Mouse (Mus musculus) heart, embryonic 13.5 days (tissue): ENCODE data around the gene Gm42688. TPM values are rescaled to one million over a fixed set of nuclear protein-coding genes. Genes with fewer than 3 reads are reported as not detected.
A peak's percentile ranks its signal among the peaks of the same experiment; 100 is the strongest.
"Not testable (repeated sequence)": the region's sequence is repeated elsewhere in the genome, so short reads cannot be mapped to it uniquely, and the experiment has no call there.

Experiments
- ATAC-seq: fragments of 200-750 bp; cut with Nextera tagmentation; 2 replicates; pipeline ENCODE4 v1.8.0; 2017; ENCODE audit warnings: moderate TSS enrichment; ENCODE audit not compliant: insufficient number of reproducible peaks, low FRiP score, low TSS enrichment; ENCODE audit errors: extremely low read depth
- H3K27ac ChIP-seq: fragments of 300-500 bp; sonication (generic); replicated peaks from 2 replicates; pipeline ENCODE4 v1.5.1; 2015; ENCODE audit warnings: moderate library complexity, mild to moderate bottlenecking, inconsistent platforms
- H3K27me3 ChIP-seq: fragments of 300-500 bp; sonication (generic); replicated peaks from 2 replicates; pipeline ENCODE4 v1.6.1; 2015; ENCODE audit warnings: mild to moderate bottlenecking, inconsistent platforms
- H3K36me3 ChIP-seq: fragments of 300-500 bp; sonication (generic); 2 replicates; pipeline ENCODE4 v1.6.1; 2015; ENCODE audit warnings: mild to moderate bottlenecking, inconsistent platforms
- H3K4me1 ChIP-seq: fragments of 300-500 bp; sonication (generic); 2 replicates; pipeline ENCODE4 v1.6.1; 2015; ENCODE audit warnings: inconsistent platforms
- H3K4me2 ChIP-seq: fragments of 300-500 bp; sonication (generic); 2 replicates; pipeline ENCODE4 v1.6.1; 2015; ENCODE audit warnings: inconsistent platforms, mild to moderate bottlenecking, moderate library complexity
- H3K4me3 ChIP-seq: fragments of 300-500 bp; sonication (generic); 2 replicates; pipeline ENCODE4 v1.5.1; 2015; ENCODE audit warnings: moderate library complexity, mild to moderate bottlenecking, inconsistent platforms
- H3K9ac ChIP-seq: fragments of 300-500 bp; sonication (generic); 2 replicates; pipeline ENCODE4 v1.6.1; 2015; ENCODE audit warnings: inconsistent platforms, mild to moderate bottlenecking, moderate library complexity
- H3K9me3 ChIP-seq: fragments of 300-500 bp; sonication (generic); 2 replicates; pipeline ENCODE4 v1.6.1; 2016; ENCODE audit warnings: inconsistent platforms
- WGBS: fragments of 180-500 bp; shearing (Covaris S2); methylation state at CpG from one replicate; pipeline ENCODE4 v1.1.7; 2015; ENCODE audit warnings: mixed read lengths; 5-methylcytosine and 5-hydroxymethylcytosine counted together
- polyA plus RNA-seq: library from polyadenylated mRNA; unstranded; fragments of >200 nt; fragmentation: Nextera tagmentation; extraction: Ambion mirVana; gene quantifications from 2 replicates; pipeline ENCODE4 v1.2.1, GENCODE M21; 2015

Gm42688 gene
- polyA plus RNA-seq, 1 experiment from 2014 or later = 1.6 TPM

DNA sequence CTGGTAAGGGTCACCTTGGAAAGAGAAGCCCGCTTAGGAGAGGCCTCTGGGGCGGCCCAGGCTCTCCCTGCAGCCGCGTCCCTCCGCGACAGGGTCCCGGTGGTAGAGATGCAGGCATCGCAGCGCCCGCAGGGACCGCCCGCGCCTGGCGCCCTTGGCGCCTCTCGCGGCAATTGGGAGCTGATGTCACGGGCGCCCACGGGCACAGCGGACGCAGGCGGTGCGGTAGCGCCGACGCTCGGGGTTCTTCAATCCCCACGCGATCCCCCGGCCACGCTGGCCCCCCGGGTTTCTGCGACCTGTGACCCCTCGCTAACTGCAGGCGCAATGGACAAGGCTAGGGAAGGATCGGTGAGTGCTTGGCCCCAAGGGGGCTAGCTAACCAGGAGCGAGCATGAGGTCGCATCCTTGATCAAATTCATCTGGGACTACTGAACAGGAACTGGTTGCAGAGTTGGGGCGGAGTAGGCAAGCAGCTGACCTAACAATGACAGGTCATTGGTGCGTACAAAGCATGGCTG is 40.9 kb downstream of the Gm42688 start:
- no peak for ATAC-seq

DNA sequence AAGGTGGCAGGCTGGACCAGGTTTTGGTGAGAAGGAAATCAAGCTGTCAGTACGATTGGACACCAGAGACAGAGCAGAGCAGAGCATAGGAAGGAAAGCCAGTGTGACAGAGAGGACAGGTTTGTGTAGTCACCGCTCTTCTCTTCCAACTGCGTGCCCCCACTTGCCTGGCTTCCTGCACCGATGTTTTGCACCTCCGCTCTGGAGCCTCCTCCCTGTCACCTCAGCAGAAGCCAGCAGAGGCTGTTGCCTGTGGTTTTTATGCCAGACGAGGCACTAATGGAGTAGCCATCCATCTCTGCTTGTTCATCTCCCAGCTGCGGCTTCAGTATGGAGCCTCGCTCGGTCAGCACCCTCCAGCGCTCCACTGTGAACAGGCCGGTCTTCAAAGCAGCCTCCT is 41.5 kb downstream of the Gm42688 start:
- Histone ChIP-seq H3K9me3 (no peaks in the 10 kb centered on the region), H3K4me3 (peak overlapping the region; percentile 54), H3K27ac (peak overlapping the region; percentile 17; the same call in 1 of the 2 replicates), H3K27me3 (no peaks in the 10 kb centered on the region), H3K4me1 (peaks cover 34% of the 10 kb centered on the region), H3K4me2 (peak overlapping the region; percentile 79), H3K9ac (peak overlapping the region; percentile 82), H3K36me3 (peaks cover 19% of the 10 kb centered on the region)
- 44% methylated on average over 11 of the region's 11 CpGs for WGBS
- ATAC-seq = no peak

More for the DNA sequence above, 40.9 kb downstream of the Gm42688 start:
- 3% methylated on average over 41 of the region's 41 CpGs for WGBS
- Histone ChIP-seq H3K27me3 (no peaks in the 10 kb centered on the region), H3K4me1 (peaks cover 36% of the 10 kb centered on the region), H3K27ac (peak overlapping the region; percentile 68), H3K9ac (peak overlapping the region; percentile 82), H3K4me3 (peak overlapping the region; percentile 54), H3K36me3 (peaks cover 13% of the 10 kb centered on the region), H3K9me3 (no peaks in the 10 kb centered on the region), H3K4me2 (peak overlapping the region; percentile 79)

DNA sequence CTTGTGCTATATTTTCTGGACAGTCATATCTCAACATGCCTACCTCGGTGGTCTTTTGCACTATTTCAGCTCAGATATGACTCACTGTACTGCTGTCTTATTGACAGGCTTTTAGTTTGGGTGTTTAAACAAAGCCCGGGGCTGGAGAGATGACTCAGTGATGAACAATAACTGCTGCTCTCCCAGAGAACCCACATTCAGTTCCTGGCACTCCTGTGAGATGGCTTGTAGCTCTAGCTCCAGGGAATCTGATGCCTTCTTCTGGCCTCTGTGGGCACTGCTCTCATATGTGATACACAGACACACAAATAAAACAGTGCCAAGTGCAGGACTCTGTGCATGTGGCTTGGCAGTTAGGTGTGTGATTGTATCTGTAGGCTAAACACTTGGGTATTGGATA is 43.8 kb downstream of the Gm42688 start:
- no peak for ATAC-seq
- 0 out of 2 replicates have a peak overlapping the region, but pooled peaks have one; percentile 42 for H3K27ac ChIP-seq
- H3K9ac ChIP-seq = no peak overlapping the region
- H3K36me3 ChIP-seq = peaks cover 42% of the 10 kb centered on the region
- no peak overlapping the region for H3K4me3 ChIP-seq
- no peaks in the 10 kb centered on the region for H3K27me3 ChIP-seq
- H3K4me1 ChIP-seq = peaks cover 19% of the 10 kb centered on the region
- WGBS = 53% methylated on average over 2 of the region's 2 CpGs
- no peaks in the 10 kb centered on the region for H3K9me3 ChIP-seq
- H3K4me2 ChIP-seq = no peak overlapping the region

DNA sequence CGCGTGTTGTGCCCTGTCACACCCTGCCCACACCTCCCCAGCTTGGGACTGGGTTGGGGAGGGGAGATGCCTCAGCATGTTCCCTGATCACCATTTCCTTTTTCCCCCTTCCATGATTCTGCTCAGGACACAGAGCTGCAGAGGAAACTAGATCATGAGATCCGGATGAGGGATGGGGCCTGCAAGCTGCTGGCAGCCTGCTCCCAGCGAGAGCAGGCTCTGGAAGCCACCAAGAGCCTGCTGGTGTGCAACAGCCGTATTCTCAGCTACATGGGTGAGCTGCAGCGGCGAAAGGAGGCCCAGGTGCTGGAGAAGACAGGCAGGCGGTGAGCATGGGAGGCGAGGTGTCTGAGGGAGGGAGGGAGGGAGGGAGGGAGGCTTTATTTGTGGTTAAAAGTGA is 44.4 kb downstream of the Gm42688 start:
- no peak for ATAC-seq
- no peak overlapping the region for H3K4me3 ChIP-seq
- WGBS = 53% methylated on average over 9 of the region's 9 CpGs
- peaks cover 48% of the 10 kb centered on the region for H3K36me3 ChIP-seq
- no peaks in the 10 kb centered on the region for H3K9me3 ChIP-seq
- peak overlapping the region; percentile 42; the same call in 1 of the 2 replicates for H3K27ac ChIP-seq
- peak overlapping the region; percentile 52 for H3K9ac ChIP-seq
- peak overlapping the region; percentile 4; the same call in 1 of the 2 replicates for H3K4me2 ChIP-seq
- peaks cover 19% of the 10 kb centered on the region for H3K4me1 ChIP-seq
- H3K27me3 ChIP-seq = no peaks in the 10 kb centered on the region

DNA sequence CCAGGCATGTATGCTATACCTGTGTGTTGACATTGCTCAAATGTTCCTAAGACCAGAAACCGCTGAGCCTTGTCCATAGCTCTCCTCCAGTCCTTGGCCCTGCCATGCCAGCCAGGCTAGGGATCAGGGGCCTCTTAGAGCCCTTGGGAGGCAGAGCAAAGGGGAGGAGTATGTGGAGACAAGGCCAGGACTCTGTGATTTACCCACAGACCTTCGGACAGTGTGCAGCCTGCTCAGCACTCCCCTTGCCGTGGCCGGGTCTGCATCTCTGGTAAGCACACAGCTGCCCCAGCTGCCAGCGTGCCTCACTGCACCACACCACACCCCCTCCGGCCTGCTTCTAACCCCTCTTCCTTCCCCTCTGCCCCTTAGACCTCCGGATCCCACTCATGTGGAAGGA is 45.9 kb downstream of the Gm42688 start:
- no peaks in the 10 kb centered on the region for H3K9me3 ChIP-seq
- no peak overlapping the region for H3K4me3 ChIP-seq
- WGBS = 67% methylated on average over 7 of the region's 7 CpGs
- ATAC-seq = no peak
- H3K4me1 ChIP-seq = peaks cover 19% of the 10 kb centered on the region
- no peaks in the 10 kb centered on the region for H3K27me3 ChIP-seq
- no peak overlapping the region for H3K27ac ChIP-seq
- no peak overlapping the region for H3K4me2 ChIP-seq
- peaks cover 60% of the 10 kb centered on the region for H3K36me3 ChIP-seq
- H3K9ac ChIP-seq = no peak overlapping the region

DNA sequence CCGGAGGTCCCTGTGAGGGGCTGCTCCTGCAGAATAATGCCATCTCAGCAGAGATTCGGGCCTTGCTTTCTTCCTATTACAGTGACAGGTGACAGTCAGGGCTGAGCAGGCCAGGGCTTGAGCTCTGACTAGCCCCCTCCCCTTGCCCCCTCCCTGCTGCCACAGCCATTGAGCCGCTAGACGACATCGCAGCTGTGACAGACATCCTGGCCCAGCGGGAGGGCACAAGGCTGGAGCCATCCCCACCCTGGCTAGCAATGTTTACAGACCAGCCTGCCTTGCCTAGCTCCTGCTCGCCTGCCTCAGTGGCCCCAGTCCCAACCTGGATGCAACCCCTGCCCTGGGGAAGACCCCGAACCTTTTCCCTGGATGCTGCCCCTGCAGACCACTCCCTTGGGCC is 50.3 kb downstream of the Gm42688 start:
- peaks cover 63% of the 10 kb centered on the region for H3K36me3 ChIP-seq
- H3K4me3 ChIP-seq = no peak overlapping the region
- H3K4me2 ChIP-seq = no peak overlapping the region
- WGBS = 25% methylated on average over 8 of the region's 8 CpGs
- H3K9me3 ChIP-seq = no peaks in the 10 kb centered on the region
- H3K27ac ChIP-seq = no peak overlapping the region
- peaks cover 22% of the 10 kb centered on the region for H3K4me1 ChIP-seq
- ATAC-seq = no peak
- peaks cover 14% of the 10 kb centered on the region for H3K27me3 ChIP-seq
- peak overlapping the region; percentile 2; the same call in 1 of the 2 replicates for H3K9ac ChIP-seq

DNA sequence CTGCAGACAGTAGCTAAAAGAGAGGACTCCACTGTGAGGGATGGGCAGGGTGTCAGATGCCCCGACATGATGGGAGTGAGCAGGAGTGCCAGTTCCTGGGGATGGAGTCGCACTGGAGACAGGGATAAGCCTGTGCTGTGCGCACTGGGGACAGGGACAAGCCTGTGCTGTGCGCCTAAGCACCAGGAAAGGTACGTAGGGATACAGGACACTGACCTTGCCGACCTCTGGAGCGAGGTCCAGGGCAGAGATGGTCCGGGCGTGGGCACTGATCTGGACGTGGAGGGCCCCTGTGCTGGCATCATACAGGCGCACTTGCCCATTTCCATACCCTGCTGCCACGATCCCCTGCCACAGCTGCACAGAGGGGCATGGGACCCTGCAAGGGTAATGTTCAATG is 51.6 kb downstream of the Gm42688 start:
- H3K4me1 ChIP-seq = peaks cover 22% of the 10 kb centered on the region
- WGBS = 83% methylated on average over 12 of the region's 12 CpGs
- no peak for ATAC-seq

DNA sequence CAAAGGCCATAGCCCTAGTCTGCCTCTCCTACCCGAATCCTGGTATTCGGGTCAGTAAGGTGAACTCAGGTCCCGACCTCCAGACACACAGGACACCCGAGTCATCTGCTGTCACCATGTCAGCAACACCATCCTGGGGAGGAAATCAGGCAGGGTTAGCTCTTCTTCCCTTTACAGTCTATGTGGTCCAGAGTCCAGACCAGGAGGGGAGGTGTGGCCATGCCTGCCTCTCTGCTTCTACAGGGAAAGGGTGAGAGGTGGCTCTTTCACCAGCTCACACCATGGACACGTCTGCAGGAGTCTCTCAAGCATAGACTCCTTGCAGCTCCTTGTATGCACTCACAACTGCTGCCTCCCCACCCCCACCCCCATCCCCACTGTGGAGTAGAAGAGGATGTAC is 52.1 kb downstream of the Gm42688 start:
- Histone ChIP-seq H3K9ac (no peak overlapping the region), H3K4me2 (no peak overlapping the region), H3K4me1 (peaks cover 22% of the 10 kb centered on the region), H3K9me3 (no peaks in the 10 kb centered on the region), H3K27ac (no peak overlapping the region), H3K27me3 (peaks cover 18% of the 10 kb centered on the region), H3K36me3 (peaks cover 45% of the 10 kb centered on the region), H3K4me3 (no peak overlapping the region)
- WGBS = 62% methylated on average over 5 of the region's 5 CpGs
- ATAC-seq = no peak

More for the DNA sequence above, 51.6 kb downstream of the Gm42688 start:
- Histone ChIP-seq H3K27ac (no peak overlapping the region), H3K27me3 (peaks cover 18% of the 10 kb centered on the region), H3K4me2 (no peak overlapping the region), H3K36me3 (peaks cover 50% of the 10 kb centered on the region), H3K9me3 (no peaks in the 10 kb centered on the region), H3K4me3 (no peak overlapping the region), H3K9ac (no peak overlapping the region)

DNA sequence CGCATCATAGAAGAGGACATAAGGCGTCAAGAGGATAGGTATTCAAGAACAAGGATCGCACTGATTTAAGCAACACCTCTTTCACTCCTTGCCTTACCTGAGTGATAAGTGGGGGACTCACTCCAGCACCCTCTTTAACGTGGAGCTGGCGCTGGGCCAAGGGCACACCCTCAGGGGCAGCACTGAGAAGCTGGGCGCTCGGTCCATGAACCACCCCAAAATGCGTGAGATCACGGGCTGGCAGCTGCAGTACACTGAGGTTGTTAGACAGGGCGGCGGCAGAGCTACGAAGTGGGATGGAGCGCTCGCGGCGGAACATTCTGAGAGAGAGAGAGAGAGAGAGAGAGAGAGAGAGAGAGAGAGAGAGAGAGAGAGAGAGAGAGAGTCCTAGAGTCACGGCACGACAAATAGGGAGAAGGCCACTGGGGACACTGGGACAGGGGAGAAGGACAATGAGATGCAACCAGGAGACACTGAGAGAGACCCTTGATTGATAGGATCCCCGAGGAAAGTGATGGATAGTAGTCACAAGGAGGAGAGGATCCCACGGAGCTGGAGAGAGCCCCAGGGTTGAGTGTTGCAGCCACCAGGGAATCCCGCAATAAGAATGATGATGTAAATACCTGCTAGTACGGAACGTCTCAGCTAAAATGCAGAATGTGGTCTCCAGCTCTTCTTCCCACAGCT is 54.3 kb downstream of the Gm42688 start:
- no peak overlapping the region for H3K27ac ChIP-seq
- H3K4me1 ChIP-seq = peaks cover 22% of the 10 kb centered on the region
- no peaks in the 10 kb centered on the region for H3K9me3 ChIP-seq
- peaks cover 27% of the 10 kb centered on the region for H3K27me3 ChIP-seq
- peak overlapping the region; percentile 74 for H3K4me2 ChIP-seq
- peak overlapping the region; percentile 71 for H3K9ac ChIP-seq
- no peak for ATAC-seq
- 8% methylated on average over 23 of the region's 23 CpGs for WGBS
- H3K4me3 ChIP-seq = peak overlapping the region; percentile 57
- H3K36me3 ChIP-seq = peaks cover 23% of the 10 kb centered on the region

DNA sequence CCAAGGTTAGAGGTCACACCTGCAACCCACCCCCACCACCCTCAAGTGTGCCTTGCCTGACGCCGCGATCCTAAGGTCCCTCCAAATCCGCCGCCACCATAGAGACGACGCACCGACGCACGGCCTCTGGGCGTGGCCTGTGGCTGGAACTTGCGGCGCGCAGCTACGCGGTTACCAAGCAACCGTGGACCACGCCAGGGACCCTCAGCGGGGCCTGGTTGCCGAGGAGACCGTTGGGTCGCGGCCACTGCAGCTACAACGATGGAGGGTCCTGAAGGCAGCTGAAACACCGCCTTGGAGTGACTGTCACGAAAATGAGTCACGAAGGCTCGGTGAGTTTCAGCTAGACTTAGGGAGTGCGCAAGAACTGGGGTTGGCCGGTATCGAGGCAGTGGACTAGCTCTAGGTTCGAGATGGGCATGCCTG is 54.9 kb downstream of the Gm42688 start, which contains the start of the genes Wdr54 and 1700003E16Rik:
Gene Wdr54, minus strand, starts transcription at position 139 of the 426 bp plus-strand sequence.
Gene 1700003E16Rik, plus strand, starts transcription at position 146 of the 426 bp plus-strand sequence.
- Histone ChIP-seq H3K9ac (peak within 1 kb of the TSS; percentile 71), H3K4me3 (peak within 1 kb of the TSS; percentile 57), H3K4me2 (peak within 1 kb of the TSS; percentile 74), H3K27me3 (peaks cover 33% of the 10 kb centered on the region), H3K4me1 (peaks cover 19% of the 10 kb centered on the region), H3K9me3 (no peaks in the 10 kb centered on the region), H3K27ac (no peak within 1 kb of the TSS), H3K36me3 (peaks cover 20% of the 10 kb centered on the region)
- ATAC-seq = 0 out of 2 replicates have a peak, but pooled peaks have one; percentile 26
- 2% methylated on average over 32 of the region's 32 CpGs for WGBS

DNA sequence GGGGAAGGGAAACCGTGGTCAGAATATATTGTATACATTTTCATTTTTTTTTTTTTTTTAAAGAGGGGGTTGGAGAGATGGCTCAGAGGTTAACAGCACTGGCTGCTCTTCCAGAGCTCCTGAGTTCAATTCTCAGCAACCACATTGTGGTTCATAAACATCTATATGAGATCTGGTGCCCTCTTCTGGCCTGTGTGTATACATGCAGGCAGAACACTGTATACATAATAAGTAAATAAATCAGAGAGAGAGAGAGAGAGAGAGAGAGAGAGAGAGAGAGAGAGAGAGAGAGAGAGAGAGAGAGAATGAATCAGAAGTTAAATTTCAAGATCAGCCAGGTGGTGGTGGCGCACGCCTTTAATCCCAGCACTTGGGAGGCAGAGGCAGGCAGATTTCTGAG is 58.0 kb downstream of the Gm42688 start:
- not testable (repeated sequence) for H3K27ac ChIP-seq, H3K9me3 ChIP-seq, H3K4me3 ChIP-seq, H3K36me3 ChIP-seq, H3K4me2 ChIP-seq, H3K9ac ChIP-seq, ATAC-seq
- Histone ChIP-seq H3K4me1 (peaks cover 28% of the 10 kb centered on the region), H3K27me3 (peaks cover 49% of the 10 kb centered on the region)
- 27% methylated on average over 3 of the region's 3 CpGs for WGBS
